Mouse (Mus musculus) adrenal gland, adult (tissue): Measurements from ENCODE around the gene Rps19.
"Not testable (repeated sequence)": the region's sequence is repeated elsewhere in the genome, so short reads cannot be mapped to it uniquely, and the experiment has no call there.

Source experiments
- DNase-seq, 2 experiments: peaks; one replicate each; pipeline ENCODE4 v3.0.0; 2022 to 2023; ENCODE audit warnings: low spot score in 1 of 2; ENCODE audit not compliant: inconsistent age in 2 of 2

Gene Rps19

DNA sequence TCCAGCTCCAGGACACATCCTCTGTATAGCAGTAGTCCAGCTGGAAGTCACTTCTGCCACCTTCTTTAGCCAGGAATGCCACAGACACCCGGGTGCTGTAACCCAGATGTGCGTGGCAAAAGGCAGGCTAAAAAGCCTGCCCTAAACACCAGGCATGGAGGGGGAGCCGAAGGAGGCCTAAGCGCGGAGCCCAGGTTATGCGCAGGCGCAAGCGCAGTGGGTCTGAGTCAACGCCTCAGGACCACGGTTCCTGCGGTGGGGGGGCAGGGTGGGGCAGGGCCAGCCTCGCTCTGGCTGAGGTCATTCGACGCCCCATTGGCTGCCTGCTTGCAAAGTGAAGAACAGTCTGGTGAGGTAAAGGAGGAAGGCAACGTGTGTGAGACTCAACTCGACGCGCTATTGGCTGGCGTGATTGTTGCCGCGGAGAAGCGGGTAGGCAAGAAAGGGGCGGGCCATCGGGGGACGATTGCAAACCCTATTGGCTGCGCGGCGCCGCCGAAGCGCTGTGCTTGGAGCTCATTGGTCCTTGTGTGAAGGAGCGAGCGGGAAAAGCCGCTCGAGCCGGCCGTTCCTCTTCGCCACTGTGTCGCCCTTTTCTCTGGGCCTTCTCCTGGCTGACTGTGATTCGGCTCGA is 14.5 kb upstream of the Rps19 start, which contains the start of the genes Lypd4 and Dmrtc2:
Lypd4 (minus strand) TSS at position 410 of the 634 bp plus-strand sequence.
Dmrtc2 (plus strand) TSS at position 526 of the 634 bp plus-strand sequence.
- DNase-seq: no peak

DNA sequence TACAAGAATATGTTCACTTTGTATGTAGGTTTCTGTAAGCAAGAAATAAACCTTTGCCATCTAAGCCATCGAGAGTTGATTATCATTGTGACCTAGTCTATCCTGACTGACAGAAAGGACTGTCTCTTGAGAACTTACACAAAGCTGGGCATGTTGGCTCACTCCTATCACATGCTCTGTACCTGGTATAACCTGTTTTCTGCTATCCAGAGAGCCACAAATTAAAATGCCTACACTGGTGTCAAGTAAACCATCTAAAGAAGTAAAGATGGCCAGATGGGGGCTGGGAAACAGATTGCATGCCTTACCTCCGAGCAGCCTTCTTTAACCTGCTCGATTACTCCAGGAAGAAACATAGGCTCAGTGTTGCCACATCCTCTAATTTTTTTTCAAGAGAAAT is 6.6 kb upstream of the Rps19 start:
- DNase-seq: no peak

DNA sequence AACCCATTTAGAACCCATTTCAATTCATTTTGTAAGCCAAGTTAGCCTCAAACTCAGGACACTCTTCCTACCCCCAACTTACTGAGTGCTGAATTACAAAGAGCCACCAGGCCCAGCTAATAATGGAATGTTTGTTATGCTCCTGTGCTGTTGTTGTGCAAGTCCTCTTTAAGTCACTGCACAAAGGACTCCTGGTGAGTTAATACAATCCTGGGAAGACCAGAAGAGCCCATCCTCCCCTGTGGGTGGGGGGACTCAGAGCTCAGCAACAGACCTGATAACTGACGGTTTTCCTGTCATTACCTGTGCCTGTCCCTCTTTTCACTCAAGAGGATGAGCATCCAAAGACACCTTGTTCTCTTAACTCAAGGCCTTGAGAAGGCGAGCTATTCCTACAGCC is 4.6 kb upstream of the Rps19 start:
- DNase-seq: no peak

DNA sequence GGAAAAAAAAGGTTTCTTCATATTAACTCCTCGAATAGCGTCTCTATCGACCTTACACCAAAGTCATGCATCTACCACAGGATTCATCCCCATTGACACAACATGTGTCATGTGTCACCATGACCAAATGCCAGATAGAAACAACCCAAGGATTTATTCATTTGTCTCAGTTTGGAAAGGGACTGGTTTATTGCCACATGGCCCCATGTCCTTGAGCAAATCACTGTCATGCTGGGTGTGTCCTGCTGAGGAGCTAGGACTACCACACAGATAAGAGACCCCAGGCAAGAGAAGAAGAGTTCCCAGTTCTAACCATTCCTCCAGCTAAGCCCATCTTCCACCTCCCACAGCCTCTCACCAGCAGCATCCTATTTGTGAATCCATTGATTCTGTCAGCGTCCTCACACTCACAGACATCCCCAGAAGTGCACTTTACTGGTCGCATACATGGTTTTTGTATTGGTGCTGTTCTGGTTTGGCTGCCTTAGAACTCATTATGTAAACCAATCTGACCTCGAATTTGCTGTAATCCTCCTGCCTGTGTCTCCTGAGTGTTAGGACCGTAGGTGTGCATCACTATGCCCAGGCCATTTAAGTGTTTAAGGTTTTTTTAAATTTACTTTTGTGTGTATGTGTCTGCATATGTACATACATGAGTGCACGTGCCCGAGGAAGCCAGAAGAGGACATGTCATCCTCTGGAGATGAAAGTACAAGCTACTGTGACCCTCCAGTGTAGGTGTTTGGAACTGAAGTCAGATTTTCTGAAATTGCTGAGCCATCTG is 1.6 kb upstream of the Rps19 start:
- DNase-seq: peak; percentile 56 to 86

DNA sequence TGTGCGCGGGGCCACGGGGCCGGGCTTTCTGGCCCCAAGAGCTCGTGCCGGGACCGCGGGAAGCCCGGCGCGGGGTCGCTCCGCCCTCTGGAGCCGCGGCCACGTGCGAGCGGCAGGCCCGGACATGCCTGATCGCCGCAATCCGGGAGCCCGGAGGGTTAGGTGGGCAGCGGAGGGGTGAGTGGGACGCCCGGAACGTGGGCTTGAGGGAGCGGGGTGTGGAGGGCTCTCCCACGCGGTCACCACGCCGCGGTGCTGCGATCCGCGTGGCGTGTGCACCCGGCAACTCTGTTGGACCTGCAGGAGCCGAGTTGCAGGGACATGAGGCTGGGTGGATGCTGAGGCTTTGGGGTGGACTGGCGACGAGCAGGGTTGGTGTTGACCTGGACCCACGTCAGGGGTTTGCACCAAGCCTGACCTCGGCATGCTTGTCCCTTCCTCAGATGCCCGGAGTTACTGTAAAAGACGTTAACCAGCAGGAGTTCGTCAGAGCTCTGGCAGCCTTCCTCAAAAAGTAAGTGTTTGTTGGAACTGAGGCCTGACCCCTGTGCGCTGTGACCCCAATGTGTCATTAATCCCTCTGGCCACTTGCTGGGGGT is 621 bp downstream of the Rps19 start:
- no peak for DNase-seq

DNA sequence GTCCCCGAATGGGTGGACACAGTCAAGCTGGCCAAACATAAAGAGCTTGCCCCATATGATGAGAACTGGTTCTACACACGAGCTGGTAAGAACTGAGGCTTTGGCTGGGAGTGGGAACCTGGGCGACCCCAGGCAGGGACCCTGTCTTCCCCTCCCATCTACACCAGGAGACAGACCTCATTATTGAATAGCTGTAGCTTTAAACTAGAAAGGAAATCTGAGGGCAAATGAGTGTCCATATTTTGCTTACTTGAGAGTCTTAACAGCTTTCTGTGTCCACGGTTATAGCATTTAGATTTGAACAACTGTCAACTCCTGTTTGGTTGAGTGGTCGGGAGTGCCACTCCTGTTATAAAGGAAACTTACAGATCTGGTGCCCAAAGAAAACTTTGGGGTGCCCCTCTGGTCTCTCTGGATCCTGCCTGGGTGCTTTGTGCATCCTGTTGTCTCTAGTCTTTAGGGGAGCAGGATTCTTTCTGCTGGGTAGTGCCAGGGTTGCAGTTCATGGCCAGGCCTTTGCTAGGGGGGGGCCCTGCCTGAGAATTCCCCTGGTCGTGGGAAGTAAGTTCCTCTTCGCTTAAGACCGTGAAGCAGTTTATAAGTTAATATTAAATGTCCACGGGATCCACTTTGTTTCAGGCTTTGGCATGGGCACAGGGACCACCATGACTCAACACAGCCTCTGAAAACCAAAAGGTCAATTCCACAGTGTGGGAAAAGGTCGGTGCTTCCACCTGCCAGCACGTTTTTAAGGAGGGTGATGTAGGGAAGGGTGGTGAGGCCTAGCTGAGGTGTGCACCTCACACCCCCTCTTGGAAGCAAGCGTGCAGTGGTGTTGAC is 1.5 kb downstream of the Rps19 start:
- DNase-seq: peak in 1 of 2 experiments; percentile 55

DNA sequence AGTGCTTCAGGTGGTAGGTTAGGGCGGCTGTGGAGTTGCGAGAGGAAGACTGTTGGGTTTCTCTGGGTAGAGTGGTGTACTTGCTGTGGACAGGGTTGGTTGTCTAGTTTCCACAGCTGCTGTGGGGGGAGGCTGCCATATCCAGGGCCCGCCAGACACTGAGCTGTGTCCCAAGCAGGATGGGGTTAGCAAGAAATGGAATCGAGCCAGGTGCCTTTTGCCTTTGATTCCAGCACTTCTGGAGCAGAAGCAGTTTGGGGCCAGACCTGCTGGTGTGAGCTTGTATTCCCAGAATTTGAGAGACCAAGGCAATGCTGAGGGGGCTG is 2.1 kb downstream of the Rps19 start:
- peak in 1 of 2 experiments; percentile 70 for DNase-seq

DNA sequence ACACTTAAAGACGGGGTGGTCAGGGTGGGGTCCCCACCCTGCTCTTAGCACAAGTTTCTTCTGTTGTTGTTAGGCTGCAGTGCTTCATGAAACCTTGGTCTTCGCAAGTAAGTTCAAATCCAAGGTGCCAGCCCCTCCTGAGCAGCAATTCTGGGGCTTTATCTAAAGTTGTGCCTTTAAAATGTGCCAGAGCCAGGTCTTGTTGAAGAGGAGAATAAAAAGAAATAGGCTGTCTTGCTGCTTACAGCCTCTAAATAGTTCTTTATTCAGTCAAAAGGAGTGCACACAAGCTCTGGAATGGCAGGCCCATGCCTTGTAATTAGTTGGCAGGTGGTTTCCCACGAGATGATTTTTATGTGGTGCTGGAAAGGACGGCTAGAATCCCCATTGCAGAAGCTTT is 2.9 kb downstream of the Rps19 start:
- no peak for DNase-seq

DNA sequence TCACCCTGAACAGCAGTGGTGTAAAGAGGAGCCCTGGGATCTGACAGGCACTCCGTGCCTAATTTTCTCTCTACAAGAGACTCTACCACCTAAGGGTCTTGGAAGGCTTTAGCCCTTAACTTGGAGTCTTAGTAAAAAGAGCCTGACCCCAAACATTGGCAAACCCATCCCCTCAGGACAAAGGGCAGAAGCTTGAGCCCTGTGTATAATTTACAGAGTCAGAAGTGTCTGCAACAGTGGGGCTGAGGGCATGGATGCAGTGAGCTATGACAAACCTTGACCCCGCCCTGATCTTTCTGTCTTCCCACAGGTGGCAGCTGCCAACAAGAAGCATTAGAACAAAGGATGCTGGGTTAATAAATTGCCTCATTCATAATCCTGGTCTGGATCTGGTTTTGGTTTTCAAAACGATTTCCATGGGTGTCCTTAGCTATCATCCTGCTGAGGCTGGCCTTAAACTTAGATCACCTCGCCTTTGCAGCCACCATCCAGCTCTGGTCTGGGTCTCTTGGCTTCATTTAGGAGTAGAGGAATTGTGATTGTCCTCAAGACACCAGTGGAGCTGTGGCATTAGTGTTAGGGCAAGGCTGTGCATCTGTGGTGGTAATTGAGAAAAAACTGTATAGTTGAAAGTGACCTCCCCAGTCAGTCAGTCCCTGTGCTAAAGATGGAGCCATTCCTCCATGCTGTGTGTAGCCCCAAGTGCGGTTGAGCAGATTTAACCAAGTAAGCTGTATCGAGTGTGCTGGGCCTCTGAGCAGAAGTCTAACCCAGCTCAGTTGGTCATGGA is 5.5 kb downstream of the Rps19 start:
- DNase-seq: no peak

DNA sequence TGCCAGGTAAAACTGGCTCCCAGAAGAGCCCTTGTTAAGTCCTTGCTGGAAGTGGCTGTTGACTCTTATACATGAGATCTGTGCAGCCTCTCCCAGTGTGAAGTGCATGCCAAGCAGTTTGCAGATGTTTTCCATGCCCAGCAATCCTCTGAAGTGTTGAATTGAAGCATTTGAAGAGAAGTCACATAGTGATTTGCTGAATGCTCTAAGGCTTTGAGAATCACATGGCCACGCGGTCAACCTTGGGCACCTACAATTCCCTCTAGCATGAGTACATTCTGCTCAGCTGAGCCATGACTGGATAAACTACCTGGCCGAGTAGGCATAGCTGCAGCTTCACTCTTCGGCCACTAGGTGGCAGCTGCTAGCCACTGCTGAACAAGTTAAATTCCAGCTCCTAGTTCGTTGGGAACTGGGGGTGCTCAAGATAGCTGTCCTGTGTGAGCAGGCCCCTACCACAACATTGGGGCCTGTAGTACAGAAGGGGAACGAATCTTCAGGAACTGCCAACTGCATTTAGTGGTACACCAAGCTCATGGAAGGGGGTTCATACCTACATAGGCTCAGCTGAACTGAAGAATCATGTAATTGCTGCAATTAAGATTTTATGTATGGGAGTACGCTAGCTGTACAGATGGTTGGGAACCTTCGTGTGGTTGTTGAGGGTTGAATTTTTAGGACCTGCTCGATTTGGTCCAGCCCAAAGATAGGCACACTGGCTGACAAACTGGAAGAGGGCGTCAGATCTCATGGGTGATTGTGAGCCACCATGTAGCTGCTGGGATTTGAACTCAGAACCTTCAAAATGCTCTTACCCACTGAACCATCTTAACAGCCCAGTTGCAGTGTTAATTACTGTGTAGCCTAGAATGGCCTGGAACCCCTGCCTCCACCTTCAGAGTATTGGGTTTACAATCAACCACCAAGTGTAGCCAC is 6.4 kb downstream of the Rps19 start:
- peak; percentile 76 to 91 for DNase-seq

DNA sequence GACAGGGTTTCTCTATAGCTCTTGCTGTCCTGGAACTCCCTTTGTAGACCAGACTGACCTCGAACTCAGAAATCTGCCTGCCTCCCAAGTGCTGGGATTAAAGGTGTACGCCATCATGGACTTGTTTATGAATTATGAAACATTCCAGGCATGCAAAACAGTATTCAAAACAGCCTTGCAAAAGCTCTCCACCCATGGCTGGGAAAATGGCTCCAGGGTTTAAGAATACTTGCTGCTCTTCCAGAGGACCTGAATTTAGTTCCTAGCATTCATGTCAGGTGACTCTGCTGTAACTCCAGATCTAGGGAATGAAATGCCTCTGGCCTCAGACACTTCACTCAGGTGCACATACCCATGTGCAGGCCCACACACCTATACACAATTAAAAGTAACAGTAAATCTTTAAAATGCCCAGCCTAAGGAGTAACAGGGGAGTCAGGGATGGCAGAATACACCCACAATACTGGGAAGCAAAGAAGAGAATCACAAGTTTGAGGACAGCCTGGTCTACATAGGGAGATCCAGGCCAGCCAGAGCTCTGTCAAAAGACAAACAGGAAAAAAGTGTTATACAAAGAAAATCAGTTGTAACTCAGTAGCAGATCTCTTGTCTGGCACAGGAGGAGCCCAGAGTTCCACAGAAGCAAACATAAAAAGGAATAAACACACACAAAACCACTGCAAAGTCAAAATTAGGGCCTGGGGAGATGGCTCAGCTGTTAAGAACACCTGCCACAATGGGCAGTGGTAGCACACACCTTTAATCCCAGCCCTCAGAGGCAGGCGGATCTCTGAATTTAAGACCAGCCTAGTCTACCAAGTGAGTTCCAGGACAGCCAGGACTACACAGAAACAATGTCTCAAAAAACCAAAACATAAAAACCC is 7.3 kb downstream of the Rps19 start:
- DNase-seq: no peak

DNA sequence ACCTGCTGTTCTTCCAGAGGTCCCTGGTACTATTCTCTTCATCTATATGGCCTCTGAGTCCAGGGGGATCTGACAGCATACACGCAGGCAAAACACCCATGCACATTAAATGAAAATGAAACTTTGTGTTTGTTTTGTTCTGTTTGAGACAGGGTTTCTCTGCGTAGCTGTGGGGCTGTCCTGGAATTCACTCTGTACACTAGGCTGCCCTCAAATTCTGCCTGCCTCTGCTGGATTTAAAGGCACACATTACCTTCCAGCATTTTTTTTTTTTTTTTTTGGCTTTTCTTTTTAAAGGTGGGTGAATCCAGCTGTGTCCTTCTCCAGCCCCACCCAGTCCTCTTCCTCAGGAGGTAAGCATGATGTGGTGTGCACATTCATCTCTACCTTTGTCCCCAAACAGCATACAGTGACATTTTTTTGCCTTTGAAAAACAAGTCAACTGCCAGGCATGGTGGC is 8.0 kb downstream of the Rps19 start:
- DNase-seq: no peak

DNA sequence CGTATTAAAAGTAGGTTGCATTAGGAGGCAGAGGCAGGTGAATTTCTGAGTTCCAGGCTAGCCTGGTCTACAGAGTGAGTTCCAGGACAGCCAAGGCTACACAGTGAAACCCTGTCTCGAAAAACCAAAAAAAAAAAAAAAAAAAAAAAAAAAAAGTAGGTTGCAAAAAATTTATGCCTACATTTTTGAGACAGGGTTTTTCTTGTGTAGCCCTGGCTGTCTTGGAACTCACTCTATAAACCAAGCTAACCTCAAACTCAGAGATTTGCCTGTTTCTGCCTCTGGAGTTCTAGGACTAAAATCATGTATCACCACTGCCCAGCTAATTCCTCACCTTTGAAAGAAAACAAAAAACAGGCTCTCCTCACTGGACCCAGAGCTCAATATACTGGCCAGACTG is 11.6 kb downstream of the Rps19 start:
- not testable (repeated sequence) for DNase-seq

DNA sequence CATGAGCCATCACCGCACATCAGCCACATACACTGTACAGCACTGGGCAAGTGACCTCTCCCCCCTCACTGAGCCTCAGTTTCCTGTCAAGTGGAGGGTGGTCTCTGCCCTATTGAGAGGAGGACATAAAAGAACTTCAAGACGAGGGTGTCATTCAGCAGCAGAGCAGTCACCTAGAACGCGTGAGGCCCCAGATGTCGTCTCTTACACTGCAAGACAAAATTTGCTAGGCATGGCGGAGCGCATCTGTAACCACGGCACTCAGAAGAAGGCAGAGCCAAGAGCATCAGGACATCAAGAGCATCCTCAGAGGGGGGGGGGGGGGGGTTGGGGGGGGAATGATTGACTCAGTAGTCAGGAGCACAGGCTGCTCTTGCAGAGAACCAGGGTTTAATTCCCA is 12.1 kb downstream of the Rps19 start:
- DNase-seq: no peak

DNA sequence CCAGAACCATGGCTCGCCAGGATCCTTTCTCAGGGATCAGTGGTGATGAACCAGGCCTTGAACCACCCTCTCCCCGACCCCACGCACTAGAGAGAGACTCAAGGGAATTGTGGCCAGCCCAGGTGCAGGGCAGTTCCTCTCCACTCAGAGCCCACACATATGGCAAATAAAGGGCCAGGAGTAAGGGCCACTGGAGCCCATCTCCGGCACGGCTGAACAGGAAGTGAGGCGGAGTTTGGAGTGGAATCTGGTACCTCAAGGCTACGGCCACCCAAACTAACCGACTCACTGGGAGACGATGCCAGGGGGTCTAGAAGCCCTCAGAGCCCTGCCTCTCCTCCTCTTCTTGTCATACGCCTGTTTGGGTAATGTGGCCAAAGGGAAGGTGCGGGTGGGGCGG is 13.1 kb downstream of the Rps19 start, which contains the start of gene Cd79a:
Cd79a (plus strand) TSS at position 158 of the 400 bp plus-strand sequence.
- DNase-seq: no peak

DNA sequence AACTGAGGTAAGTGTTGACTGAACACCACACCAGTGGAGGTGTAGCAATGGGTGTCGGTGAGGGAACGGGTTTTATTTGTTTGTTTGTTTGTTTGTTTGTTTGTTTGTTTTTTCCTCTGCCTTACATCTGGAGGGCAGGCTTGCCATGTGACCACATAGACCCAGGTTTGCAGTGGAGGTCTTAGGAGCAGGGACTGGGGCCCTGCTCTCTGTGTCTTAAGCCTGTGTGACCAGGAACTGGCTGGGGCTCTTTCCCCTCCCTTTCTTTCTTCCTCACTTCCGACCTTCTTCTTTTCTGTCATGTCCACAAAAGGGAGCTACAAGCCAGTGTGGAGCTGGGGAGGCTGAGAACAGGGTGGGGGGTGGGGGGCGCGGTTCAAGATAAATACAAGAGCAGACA is 13.8 kb downstream of the Rps19 start:
- no peak for DNase-seq

DNA sequence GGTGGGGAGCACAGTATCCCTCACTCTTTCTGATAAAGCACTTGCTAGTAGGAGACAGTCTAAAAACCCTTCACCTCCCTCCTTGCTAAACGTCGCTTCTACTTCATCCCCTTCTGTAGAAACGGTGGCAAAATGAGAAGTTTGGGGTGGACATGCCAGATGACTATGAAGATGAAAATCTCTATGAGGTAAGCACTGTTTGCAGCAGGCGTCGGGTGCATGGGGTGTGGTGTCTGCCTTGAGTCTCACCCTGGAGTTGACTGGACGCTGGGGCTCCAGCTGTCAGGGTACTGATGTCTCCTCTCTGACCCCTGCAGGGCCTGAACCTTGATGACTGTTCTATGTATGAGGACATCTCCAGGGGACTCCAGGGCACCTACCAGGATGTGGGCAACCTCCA is 16.9 kb downstream of the Rps19 start:
- no peak for DNase-seq

DNA sequence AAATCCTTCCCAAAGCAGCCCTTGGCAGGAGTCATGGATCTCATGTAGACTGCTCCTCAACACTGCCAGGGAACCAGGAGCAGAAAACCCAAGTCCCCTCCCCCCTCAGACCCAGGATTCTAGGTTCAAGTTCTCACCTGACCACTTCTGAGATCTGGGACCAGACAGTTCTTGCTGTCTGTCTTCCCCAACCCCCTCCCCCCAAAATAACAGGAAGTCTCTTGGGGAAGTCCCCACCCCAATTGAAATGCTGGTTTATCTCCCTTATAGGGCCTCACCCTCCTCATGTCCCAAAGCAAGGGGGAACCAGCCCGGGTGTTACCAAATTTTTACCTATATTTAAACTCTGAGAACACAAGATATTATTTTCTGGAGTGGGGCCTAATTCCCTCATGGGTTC is 17.7 kb downstream of the Rps19 start:
- peak in 1 of 2 experiments; percentile 44 for DNase-seq
